Mouse (Mus musculus) ovary, postnatal 36 days (tissue): Measurements from ENCODE around the gene Fbrs.
"Not testable (repeated sequence)": the region's sequence is repeated elsewhere in the genome, so short reads cannot be mapped to it uniquely, and the experiment has no call there.

Experiments
- DNase-seq: peaks from one replicate; pipeline ENCODE4 v3.0.0; 2022; ENCODE audit warnings: low spot score, mixed read lengths

The Fbrs gene

DNA sequence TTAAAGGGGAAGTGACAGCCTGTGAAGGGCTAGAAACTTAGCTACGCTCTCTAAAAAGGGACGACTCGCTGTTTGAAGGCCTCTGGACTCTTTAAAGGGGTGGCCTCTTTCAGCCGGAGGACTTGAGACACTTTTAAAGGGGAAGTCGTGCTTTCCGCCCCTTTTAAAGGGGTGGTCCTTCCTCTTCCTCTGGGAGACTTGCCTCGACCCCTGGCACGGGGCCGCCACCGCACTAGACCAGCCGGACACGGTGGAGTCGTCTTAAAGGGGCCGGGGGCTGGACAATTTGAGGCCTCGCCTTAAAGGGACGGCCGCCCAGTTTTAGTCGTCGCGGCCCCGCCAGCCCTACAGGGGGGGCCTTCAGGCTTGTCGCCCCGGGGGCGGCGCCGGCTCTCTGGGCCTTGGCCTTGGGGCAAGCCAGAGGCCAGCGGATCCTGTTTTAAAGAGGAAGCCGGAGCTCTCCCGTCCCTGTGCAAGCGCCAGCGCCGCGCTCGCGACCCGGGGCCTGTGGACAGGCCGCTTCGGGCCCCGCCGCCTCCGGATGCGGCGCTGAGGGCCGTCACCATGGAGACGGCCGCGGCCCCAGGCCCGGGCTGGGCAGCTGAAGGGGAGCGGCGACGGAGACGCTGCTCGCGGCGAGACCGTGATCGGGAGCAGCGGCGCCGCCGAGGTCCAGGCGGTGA lies at the start of gene Fbrs:
TSS of gene Fbrs (plus strand) at position 565 of the 683 bp plus-strand sequence.
- DNase-seq: peak; percentile 97

DNA sequence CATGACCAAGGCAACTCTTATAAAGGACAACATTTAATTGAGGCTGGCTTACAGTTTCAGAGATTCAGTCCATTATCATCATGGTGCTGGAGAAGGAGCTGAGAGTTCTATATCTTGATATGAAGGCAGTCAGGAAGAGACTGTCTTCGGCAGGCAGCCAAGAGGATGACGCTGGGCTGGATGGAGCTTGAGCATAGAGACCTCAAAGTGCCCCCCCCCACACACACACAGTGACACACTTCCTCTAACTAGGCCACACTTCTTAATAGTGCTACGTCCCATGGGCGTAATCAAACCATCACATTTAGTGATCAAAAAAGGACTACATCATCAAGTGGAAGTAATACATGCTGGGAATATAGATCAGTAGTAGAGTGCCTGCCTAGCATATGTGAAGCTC lies 43.8 kb upstream of the Fbrs start:
- no peak for DNase-seq

DNA sequence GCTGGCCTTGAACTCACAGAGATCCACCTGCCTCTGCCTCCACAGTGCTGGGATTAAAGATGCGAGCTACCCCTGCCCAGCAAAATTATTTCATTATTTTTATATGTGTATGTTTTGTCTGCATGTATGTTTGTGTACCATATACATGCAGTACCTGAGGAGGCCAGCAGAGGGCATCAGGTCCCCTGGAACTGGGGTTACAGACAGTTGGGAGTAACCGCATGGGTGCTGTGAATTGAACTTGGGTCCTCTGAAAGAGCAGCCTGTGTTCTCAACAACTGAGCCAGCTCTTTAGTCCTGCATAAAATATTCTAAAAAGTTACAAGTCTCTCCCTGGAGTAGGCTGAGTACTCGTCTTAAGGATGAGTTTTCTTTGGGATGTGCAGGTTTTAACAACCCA lies 41.3 kb upstream of the Fbrs start:
- no peak for DNase-seq

DNA sequence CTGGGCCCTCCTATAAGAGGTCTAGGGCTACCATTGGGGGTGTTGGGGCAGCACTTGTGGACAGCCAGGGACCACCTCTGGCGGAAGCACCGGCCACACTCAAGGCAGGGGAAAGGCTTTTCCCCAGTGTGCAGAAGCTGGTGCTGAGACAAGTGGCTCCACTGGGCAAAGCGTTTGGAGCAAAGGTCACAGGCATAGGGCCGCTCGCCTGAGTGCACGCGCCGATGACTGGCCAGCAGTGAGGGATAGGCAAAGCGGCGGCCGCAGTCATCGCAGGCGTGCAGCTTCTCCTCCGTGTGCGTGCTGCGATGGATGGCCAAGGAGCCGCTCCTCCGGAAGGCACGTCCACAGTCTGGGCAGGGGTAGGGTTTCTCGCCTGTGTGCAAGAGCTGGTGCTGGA lies 35.0 kb upstream of the Fbrs start:
- no peak for DNase-seq

DNA sequence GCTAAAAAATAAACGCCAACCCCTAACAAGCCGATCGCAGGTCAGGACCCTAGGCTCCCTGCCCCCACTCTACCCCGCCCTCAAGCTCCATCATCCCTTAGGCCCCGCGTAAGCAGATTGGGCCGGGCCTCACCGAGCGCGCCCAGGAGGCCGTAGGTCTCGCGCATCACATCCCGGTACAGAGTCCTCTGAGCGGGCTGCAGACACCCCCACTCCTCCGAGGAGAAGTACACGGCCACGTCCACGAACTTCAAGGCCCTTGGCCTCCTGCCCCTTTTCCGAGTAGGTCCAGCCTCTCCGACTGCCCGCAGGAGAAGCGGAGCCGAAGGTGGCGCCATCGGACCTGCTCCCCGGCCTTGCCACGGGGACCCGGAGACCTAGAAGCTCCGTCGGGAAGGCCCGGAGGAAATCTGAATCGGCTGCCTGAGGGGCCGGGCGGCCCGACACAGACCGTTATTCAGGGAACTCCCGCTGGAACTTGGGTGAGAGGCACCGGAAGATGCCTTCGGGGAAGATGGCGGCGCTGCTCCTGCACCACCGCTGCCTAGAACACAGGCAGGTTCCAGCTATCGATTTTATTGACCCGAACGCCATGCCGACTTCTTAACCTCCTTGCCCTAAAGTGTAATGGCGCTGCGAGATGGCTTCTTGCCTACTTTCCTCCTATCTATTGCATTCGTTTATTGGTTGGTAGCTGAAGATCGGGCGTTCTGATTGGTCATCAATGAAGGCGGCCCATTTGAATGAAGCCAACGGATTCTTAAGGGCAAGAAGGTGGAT lies 30.3 kb upstream of the Fbrs start, which contains the start of gene Zfp689:
TSS of gene Zfp689 (minus strand) at position 638 of the 780 bp plus-strand sequence.
- peak; percentile 82 for DNase-seq

DNA sequence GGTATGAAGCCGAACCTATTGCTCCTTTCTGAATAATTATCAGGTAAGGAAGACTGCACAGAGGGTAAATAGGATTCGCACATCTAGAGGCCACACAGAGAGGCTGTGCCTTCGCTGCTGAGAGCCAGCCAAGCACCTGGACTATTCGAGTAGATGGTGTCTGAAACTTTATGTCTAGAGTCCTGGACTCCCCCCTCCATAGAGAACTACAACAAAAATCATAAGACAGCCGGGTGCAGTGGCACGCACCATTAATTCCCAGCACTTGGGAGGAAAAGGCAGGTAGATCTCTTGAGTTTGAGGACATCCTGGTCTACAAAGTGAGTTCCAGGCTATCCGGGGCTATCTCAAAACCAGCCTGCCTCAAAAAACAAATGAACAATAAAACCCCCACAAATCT lies 29.0 kb upstream of the Fbrs start:
- no peak for DNase-seq

DNA sequence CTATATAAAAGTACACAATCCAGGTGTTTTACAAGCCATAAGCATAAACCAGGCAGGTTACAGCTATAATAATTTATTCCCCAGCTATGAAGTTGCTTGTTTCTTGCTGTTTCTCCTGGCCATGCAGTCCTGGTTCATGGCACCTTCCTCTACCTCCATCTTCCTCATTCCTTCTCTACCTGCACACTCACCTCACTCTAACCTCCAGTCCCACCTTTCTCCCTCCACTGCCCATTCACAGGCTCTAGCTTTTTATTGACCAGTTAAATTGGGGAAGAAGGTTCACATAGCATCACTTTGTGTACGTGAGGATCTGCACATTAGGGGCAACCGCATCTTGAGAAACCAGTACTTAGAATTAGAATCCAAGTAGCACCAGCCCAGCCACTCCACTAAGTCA lies 25.9 kb upstream of the Fbrs start:
- no peak for DNase-seq

DNA sequence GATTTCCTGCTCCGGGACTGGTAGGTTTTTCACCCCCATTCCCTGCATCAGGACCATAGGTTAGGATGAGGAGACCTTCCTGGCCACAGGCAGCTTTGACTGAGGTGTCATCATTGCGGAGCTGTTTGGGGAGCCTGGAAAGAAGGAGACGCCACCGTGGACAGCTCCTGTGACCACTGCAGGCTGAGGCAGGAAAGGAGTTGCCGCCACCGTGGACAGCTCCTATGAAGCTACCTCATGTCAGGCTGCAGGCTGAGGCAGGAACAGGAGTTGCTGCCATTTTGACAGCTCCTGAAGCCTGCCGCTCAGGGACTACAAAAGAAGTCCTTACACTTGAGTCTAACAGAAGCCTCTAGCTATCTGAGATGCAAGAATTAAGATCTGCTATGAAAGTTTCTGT lies 24.1 kb upstream of the Fbrs start:
- DNase-seq: no peak

DNA sequence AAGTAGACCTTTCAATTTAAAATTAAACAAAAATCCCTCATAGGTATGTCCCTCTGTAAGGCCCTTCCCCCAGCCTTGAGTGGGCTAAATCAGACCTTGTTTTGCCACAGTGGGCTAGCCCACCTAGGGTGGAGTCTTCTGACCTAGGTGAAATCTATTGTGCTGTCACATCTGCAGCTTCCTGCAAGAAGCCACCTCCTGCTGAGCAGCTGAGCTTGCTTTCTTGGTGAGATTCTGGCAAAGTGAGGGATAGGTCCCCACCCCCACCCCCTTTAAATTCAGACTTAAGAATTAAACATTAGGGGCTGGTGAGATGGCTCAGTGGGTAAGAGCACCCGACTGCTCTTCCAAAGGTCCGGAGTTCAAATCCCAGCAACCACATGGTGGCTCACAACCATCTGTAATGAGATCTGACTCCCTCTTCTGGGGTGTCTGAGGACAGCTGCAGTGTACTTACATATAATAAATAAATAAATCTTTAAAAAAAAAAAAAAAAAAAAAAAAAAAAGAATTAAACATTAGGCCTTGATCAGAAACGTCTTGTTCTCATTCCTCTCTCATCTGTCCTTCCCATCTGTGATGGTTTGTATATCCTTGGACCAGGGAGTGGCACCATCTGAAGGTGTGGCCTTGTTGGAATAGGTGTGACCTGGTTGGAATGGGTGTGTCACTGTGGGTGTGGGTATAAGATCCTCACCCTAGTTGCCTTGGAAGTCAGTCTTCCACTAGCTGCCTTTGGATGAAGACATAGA lies 20.5 kb upstream of the Fbrs start:
- not testable (repeated sequence) for DNase-seq

DNA sequence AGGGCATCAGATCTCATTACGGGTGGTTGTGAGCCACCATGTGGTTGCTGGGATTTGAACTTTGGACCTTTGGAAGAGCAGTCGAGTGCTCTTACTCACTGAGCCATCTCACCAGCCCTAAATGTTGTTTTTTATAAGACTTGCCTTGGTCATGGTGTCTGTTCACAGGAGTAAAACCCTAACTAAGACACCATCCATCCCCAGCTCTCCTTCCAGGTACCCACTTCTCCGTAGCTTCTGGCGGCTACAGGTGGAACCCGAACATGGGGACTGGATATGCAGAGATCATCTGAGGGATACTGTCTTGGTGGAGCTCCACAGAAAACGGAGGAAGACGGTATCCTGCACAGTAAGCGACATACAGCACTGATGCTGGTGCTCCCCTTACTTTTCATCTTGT lies 19.7 kb upstream of the Fbrs start, which contains the start of gene Prr14:
TSS of gene Prr14 (plus strand) at position 301 of the 400 bp plus-strand sequence.
- not testable (repeated sequence) for DNase-seq

DNA sequence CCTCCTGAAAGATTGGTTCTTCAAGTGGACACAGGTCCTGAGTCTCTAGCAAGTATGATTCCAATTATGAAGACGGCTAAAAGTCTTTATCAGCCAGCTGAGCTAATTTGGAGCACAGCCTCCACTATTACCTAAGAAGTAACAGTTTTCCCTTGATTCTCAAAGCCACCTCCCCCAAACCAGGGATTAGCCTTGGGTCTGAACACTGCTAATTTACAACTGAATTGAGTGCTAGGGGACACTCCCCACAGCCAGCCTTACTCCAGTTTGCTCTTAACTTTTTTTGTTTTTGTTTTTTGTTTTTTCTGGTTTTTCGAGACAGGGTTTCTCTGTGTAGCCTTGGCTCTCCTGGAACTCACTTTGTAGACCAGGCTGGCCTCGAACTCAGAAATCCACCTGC lies 13.8 kb upstream of the Fbrs start:
- no peak for DNase-seq

DNA sequence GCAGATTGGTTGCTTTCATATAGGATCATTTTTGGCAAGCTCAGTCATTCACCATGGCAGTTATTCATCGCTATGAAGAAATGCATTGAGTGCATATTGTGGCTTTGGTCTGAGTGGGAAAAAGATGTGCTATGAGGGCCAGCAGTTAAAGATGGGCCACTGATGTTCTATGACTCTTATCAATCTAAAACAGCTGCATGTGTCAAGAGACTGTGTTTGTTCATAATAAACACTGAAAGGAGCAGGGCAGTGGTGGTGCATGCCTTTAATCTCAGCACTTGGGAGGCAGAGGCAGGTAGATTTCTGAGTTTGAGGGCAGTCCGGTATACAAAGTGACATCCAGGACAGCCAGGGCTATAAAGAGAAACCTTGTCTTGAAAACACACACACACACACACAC lies 13.3 kb upstream of the Fbrs start:
- DNase-seq: not testable (repeated sequence)

DNA sequence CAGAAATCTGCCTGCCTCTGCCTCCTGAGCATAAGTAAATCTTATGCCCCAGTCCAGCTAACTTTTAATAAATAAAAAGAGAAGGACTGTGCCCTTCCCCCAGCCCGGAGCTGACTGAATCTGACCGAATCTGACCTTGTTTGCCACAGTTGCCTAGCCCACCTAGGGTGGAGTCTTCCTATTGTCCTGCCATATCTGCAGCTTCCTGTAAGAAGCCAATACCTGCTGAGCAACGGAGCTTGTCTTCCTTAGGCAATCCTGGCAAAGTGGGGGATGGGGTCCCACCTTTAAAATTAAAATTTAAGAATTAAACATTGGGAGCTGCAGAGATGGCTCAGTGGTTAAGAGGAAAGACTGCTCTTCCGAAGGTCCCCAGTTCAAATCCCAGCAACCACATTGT lies 12.4 kb upstream of the Fbrs start:
- no peak for DNase-seq

DNA sequence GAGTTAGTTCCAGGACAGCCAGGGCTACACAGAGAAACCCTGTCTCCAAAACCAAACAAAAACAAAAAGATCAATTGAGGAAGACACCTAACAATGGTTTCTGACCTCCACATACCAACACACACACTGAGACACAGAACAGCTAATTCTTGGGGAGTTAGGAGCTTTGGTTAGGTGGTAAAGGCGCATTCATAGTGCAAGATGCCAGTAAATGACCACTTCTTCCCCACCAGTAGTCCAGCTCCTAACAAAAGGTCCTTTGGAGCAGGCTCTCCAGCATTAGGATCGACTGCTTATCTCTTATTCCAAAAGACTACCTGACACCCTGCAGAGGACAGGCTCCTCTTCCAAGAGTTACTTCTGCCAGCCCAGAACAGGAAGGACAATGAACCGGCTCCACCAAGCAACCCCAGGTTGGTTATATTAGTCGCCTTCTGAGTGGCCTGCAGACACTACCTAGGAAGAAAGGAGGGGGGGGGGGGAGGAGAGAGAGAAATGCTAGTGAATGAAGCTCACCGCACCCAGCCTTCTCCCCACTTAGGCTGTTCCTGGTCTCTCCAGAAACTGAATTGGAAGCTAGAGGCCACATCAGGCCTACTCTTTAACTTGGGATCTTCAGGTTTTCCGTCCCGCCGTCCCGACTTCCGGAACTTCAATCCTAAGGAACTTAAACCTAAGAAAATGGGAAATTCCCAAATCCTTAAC lies 8.8 kb upstream of the Fbrs start:
- DNase-seq: no peak

DNA sequence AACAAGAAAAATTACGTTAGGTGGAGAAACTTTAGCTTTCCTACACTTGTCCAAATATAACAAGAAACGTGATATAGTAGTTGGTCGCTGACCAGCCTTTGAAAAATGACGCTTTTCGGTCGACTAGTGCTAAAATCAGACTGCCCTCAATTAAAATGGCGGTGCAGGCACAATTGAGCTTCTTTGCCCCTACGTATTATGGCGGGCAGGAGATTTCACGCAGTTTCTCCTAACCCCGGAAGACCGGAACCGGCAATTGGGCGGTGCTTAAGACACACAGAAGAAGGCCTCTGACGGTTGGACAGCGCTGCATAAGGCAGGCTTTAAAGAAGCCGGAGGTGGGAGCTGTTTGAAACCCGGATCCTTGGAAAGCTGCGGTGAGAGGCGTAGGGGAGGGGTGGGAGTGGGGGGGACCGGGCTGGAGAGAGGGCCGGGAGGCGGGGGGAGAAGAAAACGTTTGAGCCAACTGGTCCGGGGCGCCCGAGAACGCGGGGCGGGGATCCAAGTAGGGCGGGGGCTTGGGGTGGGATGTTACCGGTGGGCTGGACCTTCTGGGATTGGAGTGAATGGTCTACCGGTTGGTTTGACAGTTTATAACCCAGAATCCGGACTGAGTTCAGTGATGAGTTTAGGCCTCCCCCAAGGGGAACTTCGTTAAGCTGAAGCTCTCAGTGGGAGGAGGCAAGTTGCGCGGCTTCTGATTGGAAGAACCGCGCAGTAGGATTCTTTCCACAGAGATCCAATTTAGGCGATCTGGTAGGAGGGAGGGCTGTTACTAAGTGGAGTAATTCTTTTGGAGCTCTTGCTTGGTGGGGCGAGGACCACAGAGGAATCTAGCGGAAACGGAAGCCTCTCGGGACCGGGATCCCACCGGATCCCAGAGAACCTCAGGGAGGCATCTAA lies 8.0 kb upstream of the Fbrs start:
- peak; percentile 84 for DNase-seq

DNA sequence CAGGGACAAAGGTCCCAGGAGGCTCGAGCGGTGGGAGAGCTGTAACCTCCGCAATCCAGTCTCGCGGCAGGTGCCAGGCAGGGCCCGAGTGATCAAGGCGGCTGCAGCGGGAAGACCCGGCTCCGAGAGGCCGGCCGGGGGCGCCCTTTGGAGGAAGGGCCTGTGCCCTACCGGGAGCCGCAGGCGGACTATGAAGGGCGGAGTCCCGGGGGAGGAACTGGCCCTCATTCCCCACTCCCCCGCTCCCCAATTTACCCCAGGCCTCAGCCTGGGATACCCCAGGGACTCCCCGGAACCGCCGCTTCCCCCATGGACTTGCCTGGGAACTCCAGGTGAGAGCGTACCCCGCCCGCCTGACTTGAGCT lies 7.4 kb upstream of the Fbrs start:
- DNase-seq: peak; percentile 57

DNA sequence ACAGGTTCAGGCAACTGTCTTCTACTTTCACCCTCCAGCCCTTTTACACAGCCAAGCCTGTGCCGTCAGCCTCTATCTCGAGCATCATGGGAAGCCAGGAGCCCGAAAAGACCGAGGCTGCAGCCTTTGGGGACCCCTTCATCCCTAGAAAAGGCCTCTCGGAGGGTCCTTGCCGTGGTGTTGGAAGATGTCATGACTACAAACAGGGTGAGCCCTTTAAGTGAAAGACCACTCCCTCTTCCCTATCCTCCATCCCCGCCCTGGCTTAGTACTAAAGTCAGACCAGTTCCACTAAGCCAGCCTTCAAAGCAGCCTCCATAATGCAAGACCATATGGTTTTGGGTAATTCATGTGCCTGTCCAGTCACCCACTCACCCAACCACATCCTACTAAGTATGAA lies 6.9 kb upstream of the Fbrs start:
- no peak for DNase-seq

DNA sequence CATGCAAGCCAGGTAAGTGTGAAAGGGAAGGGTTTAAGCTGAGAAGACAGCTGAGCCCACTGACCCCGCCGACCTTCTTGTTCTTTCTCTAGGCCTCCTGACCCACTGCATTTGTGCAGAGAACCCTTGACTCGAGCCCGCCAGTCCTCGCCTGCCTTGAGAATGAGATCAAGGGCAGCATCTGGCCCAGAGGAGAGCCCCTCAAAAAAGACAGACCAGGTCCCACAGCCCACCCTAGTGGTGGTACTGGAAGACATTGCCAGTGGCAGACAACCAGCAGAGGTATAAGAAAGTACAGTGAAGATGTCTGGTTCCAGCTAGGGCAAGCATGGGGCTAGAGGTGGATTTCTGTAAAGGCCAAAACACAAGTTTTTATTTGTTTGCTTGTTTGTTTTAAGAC lies 5.3 kb upstream of the Fbrs start:
- DNase-seq: no peak

DNA sequence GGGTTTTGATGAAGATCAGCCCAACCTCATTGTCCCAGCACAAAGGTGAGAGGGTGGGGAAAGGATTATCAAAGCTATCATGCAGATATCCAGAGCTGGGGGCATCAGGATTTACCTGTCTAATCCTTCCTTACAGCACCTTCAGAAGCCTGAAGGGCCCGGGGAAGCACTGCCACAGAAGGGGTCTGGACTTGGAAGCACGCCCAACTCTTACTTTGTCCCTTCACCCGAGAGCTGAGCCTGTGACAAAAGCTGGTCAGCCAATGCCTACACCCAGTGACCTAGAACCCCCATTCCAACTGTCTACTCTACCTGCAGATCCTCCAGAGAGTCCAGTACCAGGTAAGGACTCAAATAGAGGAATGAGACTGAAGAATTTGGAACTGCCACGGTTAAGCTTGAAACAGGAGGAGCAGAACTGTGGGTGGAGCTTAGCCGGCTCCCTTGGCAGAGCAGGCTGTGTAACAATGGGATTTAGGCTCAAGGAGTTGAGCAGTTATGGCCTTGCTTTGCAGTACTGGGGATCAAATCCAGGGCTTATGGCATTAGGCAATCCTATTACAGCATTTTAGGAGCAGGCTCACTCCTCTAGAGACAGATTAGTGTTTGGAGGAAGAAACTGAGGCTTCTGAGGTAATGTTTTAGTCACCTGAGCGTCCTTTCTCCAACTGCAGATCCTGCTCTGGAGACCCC lies 4.5 kb upstream of the Fbrs start:
- no peak for DNase-seq

DNA sequence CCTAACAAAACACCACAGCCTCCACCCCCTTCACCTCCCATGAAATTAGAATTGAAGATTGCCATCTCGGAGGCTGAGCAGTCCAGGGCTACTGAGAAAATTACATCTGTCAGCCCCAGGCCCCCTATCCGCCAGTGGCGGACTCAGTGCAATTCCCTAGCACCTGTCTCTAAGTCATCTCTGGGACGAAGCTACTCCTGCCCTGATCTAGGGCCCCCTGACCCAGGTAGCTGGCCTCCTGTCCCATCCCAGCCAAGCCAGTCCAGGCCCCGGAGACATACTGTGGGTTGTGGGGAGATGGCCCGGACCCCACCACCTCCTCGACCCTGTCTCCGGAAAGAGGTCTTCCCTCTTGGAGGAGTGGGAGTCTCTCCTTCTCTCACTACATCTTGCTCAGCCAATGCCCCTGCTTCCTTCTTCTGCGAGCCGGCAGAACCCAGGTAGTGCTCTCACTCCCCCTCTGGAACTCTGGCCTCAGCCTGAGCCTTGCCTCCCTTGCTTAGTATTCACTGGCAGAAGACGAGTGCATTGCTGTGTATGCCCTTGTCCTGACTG lies 3.7 kb upstream of the Fbrs start:
- no peak for DNase-seq
